Mouse (Mus musculus): Measurements from ENCODE around the gene Cachd1.

Gene Cachd1

DNA sequence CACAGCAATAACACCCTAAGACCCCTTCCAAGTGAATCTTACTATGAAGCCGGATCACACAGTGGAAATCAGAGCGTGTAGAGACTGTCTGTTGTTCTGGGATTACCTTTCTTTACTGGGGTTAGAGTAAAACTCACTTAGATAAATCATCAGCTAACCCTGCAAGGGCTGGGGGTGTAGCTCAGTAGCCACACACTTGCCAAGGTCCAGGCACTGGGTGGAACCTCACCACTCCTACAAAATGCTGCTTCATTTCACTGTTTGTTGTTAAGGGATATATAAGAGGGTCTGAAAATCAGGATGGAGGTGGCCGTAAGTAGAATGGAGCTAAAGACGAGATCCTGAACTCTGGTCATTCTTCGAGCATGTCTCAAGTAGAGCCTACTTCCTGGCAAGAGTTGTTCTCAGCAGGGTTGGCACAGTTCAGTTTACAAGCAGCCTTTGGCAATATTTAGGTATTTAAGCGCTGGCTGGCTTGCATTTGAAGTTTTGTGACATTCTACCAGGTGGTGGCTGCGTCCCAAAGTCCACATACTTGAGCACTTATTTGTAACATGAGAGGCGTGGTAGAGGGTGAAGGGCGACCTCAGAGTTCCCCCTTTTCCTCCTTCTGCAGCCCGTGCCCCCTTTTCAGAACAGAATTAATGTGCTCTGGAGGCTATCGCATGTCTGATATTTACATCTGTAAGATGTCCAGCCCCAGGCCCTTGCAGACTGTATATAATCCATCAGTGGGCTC is 146.5 kb downstream of the Cachd1 start:
- DNase-seq (ENCODE audit: low spot score) = peak; percentile 82

DNA sequence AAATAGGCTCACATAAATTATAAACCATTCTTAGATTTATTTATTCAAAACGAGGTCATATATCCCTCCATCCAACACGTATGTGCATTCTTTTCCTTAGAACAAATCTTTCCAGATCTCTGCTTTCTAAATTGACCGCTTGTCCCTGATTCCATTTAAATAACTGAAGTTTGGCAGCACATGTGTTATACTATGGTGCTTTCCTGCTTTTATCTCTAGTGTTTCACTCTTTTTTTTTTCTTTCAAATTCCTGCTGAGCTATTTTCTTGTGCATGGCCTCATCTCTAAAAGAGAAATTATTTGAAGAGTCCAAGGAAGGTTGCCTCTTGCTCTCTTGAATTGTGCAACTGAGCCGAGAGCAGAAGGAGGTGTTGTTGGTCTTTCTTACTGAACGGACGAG is 147.1 kb downstream of the Cachd1 start:
- no peak for DNase-seq (ENCODE audit: low spot score)

DNA sequence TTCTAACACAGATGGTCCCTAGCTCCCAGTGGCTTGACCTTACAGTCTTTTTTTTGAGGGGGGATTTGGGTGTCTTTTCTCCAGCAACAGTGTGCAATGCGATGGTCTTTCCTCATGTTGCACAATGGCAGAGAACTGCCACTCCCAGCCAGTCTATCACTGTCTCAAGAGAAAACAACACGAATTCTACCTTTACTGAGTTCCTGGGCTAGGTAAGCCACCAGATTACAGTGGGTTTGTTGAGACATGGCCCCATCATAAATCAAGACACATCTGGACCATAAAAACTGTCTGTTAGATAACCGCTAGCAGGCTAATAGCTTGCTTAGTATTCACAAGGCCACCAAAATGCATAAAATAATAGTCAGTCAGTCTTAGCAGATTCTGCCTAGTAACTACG is 147.8 kb downstream of the Cachd1 start:
- no peak for DNase-seq (ENCODE audit: low spot score)

DNA sequence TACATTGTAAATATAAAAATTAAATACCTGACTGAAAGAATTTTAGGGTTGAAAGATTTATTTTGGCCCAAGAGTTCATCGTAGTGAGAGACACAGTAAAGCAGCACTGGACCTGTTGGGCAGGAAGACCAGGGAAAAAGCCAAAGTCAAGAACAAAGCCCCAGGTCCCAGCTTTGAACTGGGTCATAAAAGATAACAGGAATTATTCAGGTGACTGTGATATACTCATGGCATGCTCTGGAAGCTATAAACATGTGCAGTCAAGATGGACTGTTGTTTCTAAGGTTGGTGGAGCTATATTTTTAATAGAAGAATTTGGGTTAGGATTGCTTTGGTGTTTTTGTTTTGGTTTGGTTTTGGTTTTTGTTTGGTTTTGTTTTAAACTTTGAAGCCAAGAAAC is 148.7 kb downstream of the Cachd1 start:
- DNase-seq (ENCODE audit: low spot score) = no peak

DNA sequence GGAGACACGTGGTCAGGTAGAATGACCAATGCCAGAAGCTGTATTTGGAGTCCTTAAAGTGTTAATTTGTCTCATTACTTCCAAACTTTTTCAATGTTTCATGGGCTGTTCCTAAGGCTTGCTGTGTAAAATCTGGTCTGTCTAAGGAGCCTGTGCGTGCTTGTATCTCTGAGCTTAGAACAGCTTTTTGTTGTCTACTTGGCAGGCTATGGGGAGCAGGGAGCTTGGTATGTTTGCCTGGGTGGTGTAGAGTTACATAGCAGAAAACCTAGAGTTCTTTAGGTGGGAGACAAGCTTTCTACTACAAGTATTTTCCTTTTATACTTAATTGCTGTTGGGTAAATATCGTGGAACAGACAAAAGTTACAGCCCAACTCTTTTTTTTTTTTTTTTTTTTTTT is 150.1 kb downstream of the Cachd1 start:
- DNase-seq (ENCODE audit: low spot score) = no peak

DNA sequence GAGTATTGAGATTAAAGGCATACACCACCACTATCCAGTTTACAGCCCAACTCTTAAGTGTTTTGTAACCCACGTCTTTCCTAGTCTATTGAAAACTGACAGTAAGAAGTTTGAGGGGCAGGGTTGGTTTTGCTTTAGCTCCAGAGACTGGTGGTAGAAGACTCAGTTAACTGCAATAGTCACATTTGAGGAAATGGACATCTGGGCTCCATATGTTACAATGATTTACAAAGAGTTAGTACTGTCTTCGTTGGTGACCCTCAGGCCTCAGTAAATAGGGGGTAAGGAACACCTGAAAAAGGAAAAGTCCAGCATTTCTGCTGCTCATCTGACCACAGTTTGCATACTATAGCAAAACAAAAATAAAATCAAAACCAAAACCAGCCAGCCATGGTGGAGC is 150.6 kb downstream of the Cachd1 start:
- DNase-seq (ENCODE audit: low spot score) = no peak

DNA sequence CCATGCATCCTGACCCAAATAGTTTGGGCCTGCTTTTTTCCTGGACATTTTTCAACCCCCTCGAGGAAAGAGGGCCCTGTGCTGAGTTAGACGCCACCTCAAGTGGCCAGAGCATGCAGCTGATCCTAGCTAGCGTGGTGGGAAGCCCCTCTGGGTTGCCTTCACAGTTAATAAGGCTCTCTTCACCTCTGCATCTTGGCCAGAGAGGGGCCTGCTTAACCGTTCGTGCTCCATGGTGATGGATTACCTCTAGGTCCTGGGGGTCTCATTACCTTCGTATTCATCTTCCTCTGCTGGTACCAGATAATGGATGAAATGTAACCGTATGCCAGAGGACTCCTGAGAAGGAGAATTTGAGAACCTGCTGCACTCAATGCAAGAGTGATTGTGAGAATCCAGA is 167.2 kb downstream of the Cachd1 start:
- no peak for DNase-seq (ENCODE audit: low spot score)

DNA sequence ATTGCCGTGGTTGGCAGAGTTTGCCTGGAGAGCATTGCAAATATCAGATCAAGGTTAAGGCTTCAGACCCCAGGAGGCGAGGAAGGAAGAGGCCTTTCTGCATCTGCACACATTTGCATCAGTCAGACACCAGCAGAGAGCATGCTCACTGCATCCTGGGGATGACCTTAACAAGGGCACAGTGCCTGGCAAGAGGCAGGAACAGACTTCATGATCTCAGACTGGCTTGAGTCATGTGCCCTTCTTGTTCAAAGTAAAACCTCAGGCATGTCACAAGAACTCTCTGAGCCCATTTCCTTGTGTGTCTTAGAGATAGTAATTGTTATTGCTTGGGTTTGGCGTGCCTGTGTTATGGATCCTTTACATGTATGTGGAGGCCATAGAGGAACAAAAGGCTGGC is 167.8 kb downstream of the Cachd1 start:
- no peak for DNase-seq (ENCODE audit: low spot score)

DNA sequence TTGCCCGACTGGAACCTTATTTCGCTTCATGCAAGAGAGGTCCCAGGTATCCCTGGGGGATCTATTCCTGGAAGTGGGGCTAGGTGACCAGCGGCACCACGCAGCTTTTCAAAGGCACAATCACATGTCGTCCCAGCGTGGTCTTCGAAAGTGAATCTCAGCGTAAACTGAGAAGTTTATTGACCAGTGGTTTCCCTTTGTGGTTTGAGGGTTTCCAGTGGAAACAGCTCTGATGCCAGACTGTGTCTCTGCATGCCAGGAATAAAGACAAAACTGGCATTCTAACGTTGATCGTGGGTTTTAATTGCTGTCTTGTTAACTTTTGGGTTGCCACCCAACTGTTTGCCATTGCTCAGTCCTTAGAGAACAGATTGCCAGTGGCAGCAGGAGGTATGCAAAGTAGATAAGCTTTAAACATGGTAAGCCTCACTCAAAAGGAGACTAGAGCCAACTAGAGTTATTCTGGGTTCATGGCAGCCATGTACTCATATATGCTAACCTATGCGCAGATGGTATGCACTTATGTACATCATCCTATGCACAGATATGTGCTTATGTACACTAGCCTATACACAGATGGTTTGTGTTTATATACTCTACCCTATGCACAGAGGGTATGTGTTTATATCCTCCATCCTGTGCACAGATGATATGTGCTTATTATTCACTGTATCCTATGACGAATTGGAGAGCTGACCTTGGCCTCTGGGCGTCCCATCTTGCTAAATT is 168.9 kb downstream of the Cachd1 start:
- no peak for DNase-seq (ENCODE audit: low spot score)

DNA sequence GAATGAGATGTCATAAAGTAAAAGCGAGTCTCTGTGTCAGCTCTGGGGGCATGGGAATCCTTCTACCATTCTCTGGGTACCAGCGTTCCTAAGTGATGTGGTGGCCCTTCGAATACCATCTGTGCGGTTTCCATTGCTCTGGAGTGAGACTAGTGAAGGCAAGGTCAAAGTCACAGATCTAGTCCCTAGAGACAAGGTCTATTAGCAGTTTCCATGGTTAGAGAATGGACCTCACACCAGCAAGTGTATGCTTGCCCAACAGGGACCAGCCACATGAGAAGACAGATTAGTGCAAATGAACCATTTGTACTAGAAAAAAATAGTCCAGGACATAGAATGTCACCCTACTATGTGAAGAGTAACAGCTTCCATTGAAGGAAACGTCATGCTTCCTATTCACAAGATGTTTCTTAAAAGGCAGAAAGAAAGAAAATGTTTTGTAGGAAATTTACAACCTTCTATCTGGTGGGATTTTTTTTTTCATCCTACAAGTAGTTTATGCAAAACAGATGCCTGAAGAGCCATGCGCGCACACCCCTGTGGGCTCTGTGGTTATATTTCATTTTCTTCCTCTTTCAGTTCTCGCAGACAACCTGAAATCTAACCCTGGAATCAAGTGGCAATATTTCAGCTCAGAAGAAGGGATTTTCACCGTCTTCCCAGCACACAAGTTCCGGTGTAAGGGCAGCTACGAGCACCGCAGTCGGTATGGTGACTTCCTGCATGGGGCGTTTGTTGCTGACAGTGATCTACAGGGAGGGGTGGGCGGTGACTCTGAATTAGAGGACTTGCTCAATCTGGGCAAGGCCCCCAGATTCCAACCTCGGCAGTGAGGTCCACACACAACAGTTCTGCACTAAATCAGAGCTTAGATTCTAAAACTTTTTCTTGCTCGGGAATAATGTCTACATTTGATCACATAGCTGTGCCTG is 172.3 kb downstream of the Cachd1 start:
- no peak for DNase-seq (ENCODE audit: low spot score)

DNA sequence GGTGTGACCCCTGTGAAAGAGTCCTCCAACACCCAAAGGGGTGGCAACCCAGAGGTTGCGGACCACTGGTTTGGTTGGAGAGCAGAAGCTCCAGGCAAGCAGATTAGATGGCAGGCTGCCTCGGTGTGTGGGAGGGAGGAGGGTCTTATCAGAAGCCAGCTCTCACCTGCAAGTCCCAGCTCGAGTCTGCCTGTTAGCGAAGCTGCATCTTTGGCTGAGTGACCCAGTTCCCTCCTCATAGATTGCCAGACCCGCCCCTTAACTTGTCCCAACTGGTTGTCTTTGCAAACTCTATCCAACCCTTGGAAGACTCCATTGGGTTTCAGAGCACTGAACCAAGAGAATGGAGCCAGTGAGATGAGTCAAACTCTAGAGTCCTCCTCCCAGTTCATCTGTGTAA is 173.8 kb downstream of the Cachd1 start:
- no peak for DNase-seq (ENCODE audit: low spot score)

DNA sequence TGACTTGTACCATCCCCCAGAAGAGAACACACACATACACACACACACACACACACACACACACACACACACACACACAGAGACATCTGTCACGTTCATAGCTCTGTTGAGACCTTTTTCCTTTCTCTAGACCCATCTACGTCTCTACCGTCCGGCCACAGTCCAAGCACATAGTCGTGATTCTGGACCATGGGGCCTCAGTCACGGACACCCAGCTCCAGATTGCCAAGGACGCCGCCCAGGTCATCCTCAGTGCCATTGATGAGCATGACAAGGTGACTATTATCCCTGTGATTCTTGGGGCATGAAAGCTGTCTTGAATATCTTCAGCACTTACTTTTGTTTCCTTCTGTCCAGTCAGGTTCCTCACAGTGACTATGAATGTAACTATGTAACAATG is 175.4 kb downstream of the Cachd1 start:
- no peak for DNase-seq (ENCODE audit: low spot score)

DNA sequence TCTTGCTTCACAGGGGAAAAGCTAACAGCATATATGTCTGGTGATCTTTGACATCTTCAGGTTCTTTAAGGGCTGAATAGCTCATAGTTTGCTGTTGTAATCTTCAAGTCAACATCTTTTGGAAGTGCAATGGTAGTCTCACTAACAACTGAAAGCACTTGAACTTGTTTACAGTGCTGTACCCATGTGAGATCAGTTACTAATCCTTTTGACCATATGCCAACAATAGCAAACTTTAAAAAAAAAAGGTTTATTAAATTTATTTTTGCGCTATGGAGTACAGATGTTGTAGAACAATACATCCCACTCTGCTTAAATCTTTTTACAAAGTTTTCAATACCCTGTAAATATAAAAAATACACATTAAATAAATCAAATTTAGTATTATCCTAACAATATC is 186.9 kb downstream of the Cachd1 start:
- no peak for DNase-seq (ENCODE audit: low spot score)

DNA sequence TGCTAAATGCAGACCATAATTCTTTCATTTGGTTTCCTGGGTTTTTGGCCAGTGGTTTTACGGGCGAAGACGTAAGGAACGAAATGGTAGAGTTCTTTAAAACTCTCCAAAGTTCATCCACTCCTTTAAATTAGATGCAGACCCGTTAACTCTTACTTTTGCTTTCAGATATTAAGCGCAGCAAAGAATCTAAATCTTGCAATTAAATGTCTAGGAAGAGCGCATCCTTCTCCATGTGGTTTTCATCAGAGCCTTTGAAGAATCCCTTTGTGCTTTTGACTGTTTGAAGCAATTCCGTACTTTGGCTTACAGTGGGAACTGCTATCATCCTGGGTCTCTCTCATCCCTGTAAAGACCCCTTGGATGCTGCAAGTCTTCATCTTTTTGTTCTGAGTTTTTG is 187.3 kb downstream of the Cachd1 start:
- DNase-seq (ENCODE audit: low spot score) = no peak

DNA sequence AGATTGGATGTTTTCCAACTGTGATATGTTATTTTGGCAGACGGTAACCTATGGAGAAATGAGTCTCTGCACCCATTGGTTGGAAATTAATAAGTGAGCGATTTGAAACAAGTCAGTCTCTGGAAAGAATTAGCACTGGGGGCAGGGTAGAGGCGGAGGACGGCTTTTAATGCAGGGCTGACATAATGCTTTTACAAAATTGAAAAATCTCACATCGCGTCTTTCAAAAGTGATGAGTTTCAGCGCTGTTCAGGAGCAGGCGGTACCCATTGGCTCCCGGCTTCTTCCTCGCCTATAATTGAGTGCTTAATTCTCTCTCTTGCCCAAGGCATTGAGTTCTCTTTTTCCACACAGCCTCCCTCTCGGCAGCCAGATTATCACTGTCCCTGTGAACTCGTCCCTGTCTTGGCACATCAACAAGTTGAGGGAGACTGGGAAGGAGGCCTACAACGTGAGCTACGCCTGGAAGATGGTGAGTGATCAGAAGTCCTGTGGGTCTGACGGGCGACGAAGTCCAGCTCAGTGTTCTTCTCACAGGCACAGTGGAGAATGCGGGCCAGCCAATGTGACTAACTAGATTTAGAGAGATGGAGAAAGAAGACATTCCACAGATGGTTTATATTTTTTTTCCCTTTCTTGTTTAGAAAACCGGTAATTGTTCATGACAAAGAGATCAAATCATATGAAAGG is 191.4 kb downstream of the Cachd1 start:
- DNase-seq (ENCODE audit: low spot score) = no peak

DNA sequence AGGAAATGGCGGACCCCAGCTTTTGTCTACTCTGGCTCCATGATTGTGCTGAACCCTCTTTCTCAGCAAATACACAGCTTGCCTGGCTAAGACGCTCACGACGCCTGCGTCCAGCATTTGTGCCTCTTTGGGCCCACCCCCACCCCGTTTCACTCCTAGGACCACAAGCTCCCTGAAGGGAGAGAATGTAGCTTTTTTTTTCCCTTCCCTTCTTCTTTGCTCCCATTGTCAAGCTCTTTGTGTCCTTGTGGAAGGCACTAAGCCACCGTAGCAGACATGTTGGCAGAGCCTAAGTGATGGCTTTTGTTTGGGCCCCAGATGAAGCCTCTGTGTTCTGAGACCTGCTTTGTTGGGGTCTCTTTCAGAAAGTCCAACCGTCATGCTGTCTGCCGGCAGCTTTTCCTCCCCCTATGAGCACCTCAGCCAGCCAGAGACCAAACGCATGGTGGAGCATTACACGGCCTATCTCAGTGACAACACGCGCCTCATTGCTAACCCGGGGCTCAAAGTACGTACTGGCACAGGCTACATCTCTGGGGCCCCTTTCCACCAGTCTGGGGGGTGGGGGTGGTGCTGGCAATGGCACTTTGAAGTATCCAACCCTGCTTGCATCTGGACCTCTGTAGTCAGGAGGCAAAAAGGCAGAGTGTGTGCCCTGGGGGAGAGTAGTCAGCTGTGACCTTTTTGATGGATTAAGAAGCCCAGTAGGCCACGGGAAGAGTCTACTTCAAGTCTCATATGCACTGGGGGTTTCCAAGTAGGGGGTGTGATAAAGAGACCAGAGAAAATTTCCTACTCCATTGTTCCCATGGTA is 197.4 kb downstream of the Cachd1 start:
- DNase-seq (ENCODE audit: low spot score) = no peak

DNA sequence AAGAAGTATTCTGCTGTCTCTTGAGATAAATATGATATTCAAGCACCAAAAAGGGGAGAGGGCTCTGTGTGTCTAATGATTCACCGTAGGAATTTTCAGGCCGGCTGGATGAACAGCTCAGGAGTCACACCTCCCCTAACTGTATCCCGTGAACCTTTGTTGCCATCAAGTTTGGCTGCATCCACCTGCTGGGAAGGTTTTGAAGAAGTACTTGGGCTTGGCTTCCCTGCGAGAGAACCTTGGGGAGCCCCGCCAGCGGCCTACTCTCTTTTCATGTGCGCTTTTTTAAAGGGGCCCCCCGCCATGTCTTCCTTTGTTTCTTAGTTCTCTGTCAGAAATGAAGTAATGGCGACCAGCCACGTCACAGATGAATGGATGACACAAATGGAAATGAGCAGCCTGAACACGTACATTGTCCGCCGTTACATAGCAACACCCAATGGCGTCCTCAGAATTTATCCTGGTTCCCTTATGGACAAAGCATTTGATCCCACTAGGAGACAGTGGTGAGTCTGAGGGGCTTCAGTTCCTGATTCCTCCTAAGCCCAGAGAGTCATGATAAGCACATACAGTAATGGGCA is 198.1 kb downstream of the Cachd1 start:
- no peak for DNase-seq (ENCODE audit: low spot score)

DNA sequence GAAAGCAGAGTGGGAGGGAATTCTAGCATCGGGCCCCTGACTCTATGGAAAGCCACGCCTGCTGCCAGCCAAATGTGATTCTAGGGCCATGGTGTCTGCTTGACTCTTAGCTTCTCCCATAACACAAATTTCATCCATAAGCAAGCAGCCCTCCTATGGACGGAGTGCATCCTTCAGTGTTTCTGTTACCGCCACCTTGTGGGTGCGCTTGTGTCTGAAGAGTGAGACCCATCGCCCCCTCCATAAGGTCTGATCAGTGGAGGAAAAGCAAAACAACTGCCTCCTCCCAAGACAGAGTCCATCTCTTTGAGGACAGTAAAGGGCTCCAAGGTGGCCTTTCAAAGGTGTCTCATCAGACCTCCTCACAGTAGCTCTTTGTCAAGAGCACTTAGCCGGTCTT is 201.0 kb downstream of the Cachd1 start:
- no peak for DNase-seq (ENCODE audit: low spot score)

DNA sequence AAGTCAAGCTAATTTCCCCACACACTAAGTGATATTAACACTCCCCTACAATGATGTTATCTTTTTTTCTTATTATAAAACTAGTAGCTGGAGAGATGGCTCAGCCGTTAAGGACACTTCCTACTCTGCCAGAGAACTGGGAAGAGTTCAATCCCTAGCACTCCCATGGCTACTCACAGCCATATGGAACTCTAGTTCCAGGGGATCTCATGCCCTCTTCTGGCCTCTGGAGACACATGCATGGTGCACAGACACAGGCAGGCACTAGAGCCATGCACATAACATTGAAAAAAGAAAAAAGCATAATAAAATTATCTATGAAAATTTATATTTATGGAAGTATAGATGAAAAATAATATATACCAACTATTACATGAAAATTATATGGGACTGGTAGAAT is 210.7 kb downstream of the Cachd1 start:
- DNase-seq (ENCODE audit: low spot score) = no peak

DNA sequence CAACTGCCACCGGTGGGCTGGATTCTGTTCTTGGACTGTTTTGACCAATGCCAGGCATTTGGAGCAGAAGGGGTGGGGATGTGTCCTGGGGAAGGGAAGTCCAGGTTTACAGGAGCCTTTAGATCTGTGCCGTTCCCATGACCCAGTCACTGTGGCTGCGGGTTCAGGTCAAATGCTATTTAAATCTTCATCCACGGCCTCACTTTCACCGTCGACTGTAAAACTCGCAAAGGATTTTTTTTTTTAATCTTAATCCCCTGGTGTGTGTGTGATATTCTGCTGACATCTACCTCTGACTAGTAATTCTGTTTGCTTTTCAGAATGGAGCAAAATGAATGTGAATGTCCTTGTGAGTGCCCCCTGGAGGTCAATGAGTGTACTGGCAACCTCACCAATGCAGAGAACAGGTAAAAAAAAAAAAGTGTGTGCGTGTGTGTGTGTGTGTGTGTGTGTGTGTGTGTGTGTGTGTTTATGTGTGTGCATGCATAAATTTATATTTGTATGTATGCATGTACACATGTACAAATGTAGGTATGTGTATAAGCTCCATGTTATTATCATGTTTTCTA is 211.8 kb downstream of the Cachd1 start:
- peak; percentile 35 for DNase-seq (ENCODE audit: low spot score)

DNA sequence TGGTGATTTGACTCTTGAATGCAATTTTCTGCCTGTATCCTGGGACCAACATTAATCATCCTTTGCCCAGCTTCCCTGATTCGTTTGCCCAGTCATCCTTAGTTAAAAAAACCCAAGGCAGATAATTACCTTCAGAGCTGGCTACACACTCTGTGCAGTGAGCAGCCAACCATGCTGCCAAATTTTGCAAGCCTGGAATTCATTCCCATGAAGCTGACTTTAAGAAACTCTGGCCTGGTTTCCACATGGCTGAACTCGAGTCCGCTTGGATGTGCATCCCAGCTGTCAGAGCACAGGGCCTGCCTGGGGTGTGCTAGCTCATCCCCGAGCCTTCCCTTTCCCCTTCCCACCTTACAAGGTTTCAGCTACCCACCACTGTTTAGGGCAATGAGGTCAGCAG is 214.5 kb downstream of the Cachd1 start:
- DNase-seq (ENCODE audit: low spot score) = peak; percentile 10

All from lung, postnatal 25 days (tissue).